Mouse (Mus musculus) mesoderm, embryonic 11.5 days (tissue): ENCODE measurements around the gene Sox6.

Source experiments
- DNase-seq: peaks from one replicate; pipeline ENCODE4 v3.0.0-alpha.2; 2012; ENCODE audit warnings: low read depth, low spot score

Gene Sox6

GRCm38 (mm10) chr7:115891482-115891881 is 147.1 kb downstream of the Sox6 start:
- DNase-seq = no peak

- no peak for DNase-seq
Measured at GRCm38 (mm10) chr7:115889926-115890325, 148.7 kb downstream of the Sox6 start.

GRCm38 (mm10) chr7:115888561-115888960 is 150.0 kb downstream of the Sox6 start:
- no peak for DNase-seq

- DNase-seq = no peak
Measured at GRCm38 (mm10) chr7:115888120-115888519, 150.5 kb downstream of the Sox6 start.

GRCm38 (mm10) chr7:115872903-115873302 is 165.7 kb downstream of the Sox6 start:
- no peak for DNase-seq

- no peak for DNase-seq
Measured at GRCm38 (mm10) chr7:115868504-115868903, 170.1 kb downstream of the Sox6 start.

- DNase-seq = peak; percentile 16
Measured at GRCm38 (mm10) chr7:115867518-115868270, 170.9 kb downstream of the Sox6 start.

- peak; percentile 22 for DNase-seq
Measured at GRCm38 (mm10) chr7:115866698-115867500, 171.7 kb downstream of the Sox6 start.

- peak; percentile 47 for DNase-seq
Measured at GRCm38 (mm10) chr7:115865979-115866697, 172.5 kb downstream of the Sox6 start.

GRCm38 (mm10) chr7:115865231-115865630 is 173.4 kb downstream of the Sox6 start:
- DNase-seq = no peak

GRCm38 (mm10) chr7:115864411-115864810 is 174.2 kb downstream of the Sox6 start:
- DNase-seq = no peak

GRCm38 (mm10) chr7:115859691-115860401 is 178.8 kb downstream of the Sox6 start:
- DNase-seq = no peak

- no peak for DNase-seq
Measured at GRCm38 (mm10) chr7:115851131-115851530, 187.5 kb downstream of the Sox6 start.

GRCm38 (mm10) chr7:115845791-115846366 is 192.7 kb downstream of the Sox6 start:
- DNase-seq = no peak

- no peak for DNase-seq
Measured at GRCm38 (mm10) chr7:115844910-115845309, 193.7 kb downstream of the Sox6 start.

- no peak for DNase-seq
Measured at GRCm38 (mm10) chr7:115844431-115844830, 194.2 kb downstream of the Sox6 start.

- no peak for DNase-seq
Measured at GRCm38 (mm10) chr7:115842251-115842650, 196.3 kb downstream of the Sox6 start.

- DNase-seq = no peak
Measured at GRCm38 (mm10) chr7:115840613-115841012, 198.0 kb downstream of the Sox6 start.

GRCm38 (mm10) chr7:115835005-115835404 is 203.6 kb downstream of the Sox6 start:
- DNase-seq = no peak

- peak; percentile 37 for DNase-seq
Measured at GRCm38 (mm10) chr7:115833701-115834100, 204.9 kb downstream of the Sox6 start.
